ENCODE assay signal across 28 mouse cellular contexts in genomic region chr7:79468994-79469393, GRCm38 (mm10). TPM values are rescaled to one million over a fixed set of nuclear protein-coding genes. Genes with fewer than 3 reads are reported as not detected.
DNase-seq lines count a peak whose midpoint lies in the region; ATAC-seq and TF ChIP-seq lines count a peak whose summit lies in the region.
"Had no signal": no experiment of that assay in that cellular context is flagged by ENCODE, and none has a peak within 500 bp of the region (broad histone marks: within the 10 kb centered on the region; RNA-seq: fewer than 3 reads in every experiment).

No protein-coding gene starts in this region.

- peak; percentile 20 for DNase-seq in embryo, embryonic 10 days (ENCODE audit: low spot score)
- no peak for DNase-seq in embryo, embryonic 11 days
- no peak for DNase-seq in hindbrain, embryonic 10.5 days (ENCODE audit: low spot score)
- DNase-seq in midbrain, embryonic 11.5 days (ENCODE audit: low spot score, missing footprints), result peak; percentile 72
- no peak for DNase-seq in midbrain, postnatal 0 days (ENCODE audit: low spot score)
- no peak for DNase-seq in kidney, postnatal 10 days
- no peak for DNase-seq in cerebellum, postnatal 25 days
- DNase-seq: adrenal gland, postnatal 25 days; cerebellum, adult 11-12 months; cerebellum, adult 9-11 months; gastrocnemius, adult 2 months; gastrocnemius, postnatal 36 days; heart, adult 2 months; kidney, adult 8-10 months; layer of hippocampus, adult 9-11 months; right cerebral cortex, postnatal 4 days; thymus, adult 2 months; thymus, postnatal 36 days had no signal

- no peak for ATAC-seq in hindbrain, embryonic 12.5 days (ENCODE audit: low FRiP score)
- ATAC-seq in midbrain, embryonic 11.5 days (ENCODE audit: low FRiP score), result no peak
- ATAC-seq in midbrain, postnatal 0 days (ENCODE audit: low FRiP score), result no peak
- ATAC-seq: forebrain, embryonic 16.5 days; intestine, embryonic 16.5 days had no signal

- peaks cover 9% of the 10 kb centered on the region for H3K36me3 ChIP-seq in hindbrain, embryonic 10.5 days
- no peaks in the 10 kb centered on the region for H3K36me3 ChIP-seq in hindbrain, embryonic 12.5 days
- no peaks in the 10 kb centered on the region for H3K36me3 ChIP-seq in midbrain, embryonic 11.5 days (ENCODE audit: control insufficient read depth, insufficient read depth, low read length)
- no peaks in the 10 kb centered on the region for H3K36me3 ChIP-seq in midbrain, postnatal 0 days (ENCODE audit: insufficient read depth, low read length)
- H3K36me3 ChIP-seq: embryonic facial prominence, embryonic 12.5 days; hindbrain, embryonic 13.5 days; midbrain, embryonic 12.5 days; neural tube, embryonic 13.5 days had no signal

- no peak overlapping the region for H3K9ac ChIP-seq in hindbrain, embryonic 12.5 days
- no peak overlapping the region for H3K9ac ChIP-seq in midbrain, embryonic 11.5 days (ENCODE audit: low read length)
- no peak overlapping the region for H3K9ac ChIP-seq in midbrain, postnatal 0 days (replicated peaks; ENCODE audit: low read length, poor library complexity, severe bottlenecking)
- H3K9ac ChIP-seq: embryonic facial prominence, embryonic 12.5 days; hindbrain, embryonic 13.5 days; limb, embryonic 12.5 days; midbrain, embryonic 12.5 days; neural tube, embryonic 13.5 days had no signal

- no peak overlapping the region for H3K4me2 ChIP-seq in hindbrain, embryonic 12.5 days (replicated peaks)
- H3K4me2 ChIP-seq in midbrain, embryonic 11.5 days, result no peak overlapping the region
- no peak overlapping the region for H3K4me2 ChIP-seq in midbrain, postnatal 0 days (ENCODE audit: low read depth, low read length, poor library complexity, severe bottlenecking)
- H3K4me2 ChIP-seq: embryonic facial prominence, embryonic 12.5 days; hindbrain, embryonic 13.5 days; limb, embryonic 12.5 days; midbrain, embryonic 12.5 days; neural tube, embryonic 13.5 days had no signal

- H3K27me3 ChIP-seq in hindbrain, embryonic 10.5 days (ENCODE audit: insufficient read depth, poor library complexity, severe bottlenecking), result peaks cover 27% of the 10 kb centered on the region
- peaks cover 16% of the 10 kb centered on the region for H3K27me3 ChIP-seq in hindbrain, embryonic 12.5 days
- peaks cover 12% of the 10 kb centered on the region; the same call in 1 of the 2 replicates for H3K27me3 ChIP-seq in midbrain, embryonic 11.5 days (ENCODE audit: control insufficient read depth, insufficient read depth, low read length)
- H3K27me3 ChIP-seq in midbrain, postnatal 0 days (ENCODE audit: insufficient read depth, low read length), result no peaks in the 10 kb centered on the region

- 32% methylated on average over 8 of the region's 8 CpGs for WGBS in hindbrain, embryonic 10.5 days
- WGBS in hindbrain, embryonic 12.5 days, result 51% methylated on average over 8 of the region's 8 CpGs
- WGBS in midbrain, embryonic 11.5 days, result 38% methylated on average over 8 of the region's 8 CpGs
- WGBS in midbrain, postnatal 0 days, result 55% methylated on average over 8 of the region's 8 CpGs

- 0 out of 2 replicates have a peak overlapping the region, but pooled peaks have one; percentile 4 for H3K27ac ChIP-seq in hindbrain, embryonic 10.5 days
- H3K27ac ChIP-seq in hindbrain, embryonic 12.5 days, result no peak overlapping the region
- H3K27ac ChIP-seq in midbrain, embryonic 11.5 days (ENCODE audit: low read depth, low read length), result no peak overlapping the region
- H3K27ac ChIP-seq in midbrain, postnatal 0 days (ENCODE audit: low read depth, low read length), result no peak overlapping the region
- H3K27ac ChIP-seq: embryonic facial prominence, embryonic 12.5 days; gastrocnemius, adult 2 months; heart, adult 2 months; hindbrain, embryonic 13.5 days; kidney, postnatal 0 days; limb, embryonic 12.5 days; macrophage; midbrain, embryonic 12.5 days; neural tube, embryonic 13.5 days had no signal

- TF ChIP-seq CTCF in midbrain, postnatal 0 days (IDR thresholded peaks at IDR 0.05), result no peak

- H3K4me1 ChIP-seq in hindbrain, embryonic 10.5 days (replicated peaks), result peaks cover 52% of the 10 kb centered on the region
- H3K4me1 ChIP-seq in hindbrain, embryonic 12.5 days, result peaks cover 29% of the 10 kb centered on the region
- peaks cover 20% of the 10 kb centered on the region for H3K4me1 ChIP-seq in midbrain, embryonic 11.5 days (ENCODE audit: control insufficient read depth, insufficient read depth, low read length)
- H3K4me1 ChIP-seq in midbrain, postnatal 0 days (ENCODE audit: insufficient read depth, low read length), result peaks cover 10% of the 10 kb centered on the region; the same call in 1 of the 2 replicates

- H3K9me3 ChIP-seq in hindbrain, embryonic 10.5 days, result no peaks in the 10 kb centered on the region
- H3K9me3 ChIP-seq in hindbrain, embryonic 12.5 days (replicated peaks), result no peaks in the 10 kb centered on the region
- no peaks in the 10 kb centered on the region for H3K9me3 ChIP-seq in midbrain, embryonic 11.5 days (ENCODE audit: control insufficient read depth, low read length)
- H3K9me3 ChIP-seq in midbrain, postnatal 0 days (ENCODE audit: low read length), result no peaks in the 10 kb centered on the region
- H3K9me3 ChIP-seq: embryonic facial prominence, embryonic 12.5 days; hindbrain, embryonic 13.5 days; limb, embryonic 12.5 days; midbrain, embryonic 12.5 days; neural tube, embryonic 13.5 days had no signal

- no peak overlapping the region for H3K4me3 ChIP-seq in hindbrain, embryonic 10.5 days
- H3K4me3 ChIP-seq in hindbrain, embryonic 12.5 days, result no peak overlapping the region
- H3K4me3 ChIP-seq in midbrain, embryonic 11.5 days (ENCODE audit: low read depth, low read length), result no peak overlapping the region
- no peak overlapping the region for H3K4me3 ChIP-seq in midbrain, postnatal 0 days (ENCODE audit: low read depth, low read length)
- H3K4me3 ChIP-seq: embryonic facial prominence, embryonic 12.5 days; gastrocnemius, adult 2 months; heart, adult 2 months; hindbrain, embryonic 13.5 days; limb, embryonic 12.5 days; midbrain, embryonic 12.5 days; neural tube, embryonic 13.5 days had no signal

RNA-seq across cellular contexts. Expression of gene Polg, which starts 2.8 kb away (rescaled TPM):
- 38.5 and 43.0 TPM in 2 replicates for polyA plus RNA-seq in hindbrain, embryonic 10.5 days (2016; fragmentation: Nextera tagmentation; extraction: Ambion mirVana)
- 40.1 and 42.0 TPM in 2 replicates for polyA plus RNA-seq in hindbrain, embryonic 12.5 days (2016; fragmentation: Nextera tagmentation; extraction: Ambion mirVana)
- polyA plus RNA-seq in midbrain, embryonic 11.5 days (2014; fragmentation: Nextera tagmentation; extraction: Ambion mirVana), result 24.0 and 26.7 TPM in 2 replicates
- total RNA-seq in midbrain, postnatal 0 days (2014; rRNA removed), result 46.5 and 49.4 TPM in 2 replicates
- 16.9 and 18.6 TPM in 2 replicates for polyA plus RNA-seq in midbrain, postnatal 0 days (2015; fragmentation: Nextera tagmentation; extraction: Ambion mirVana)

Comparison
In these comparisons a context has a peak if more than half of its experiments do, and no peak if none do; other contexts are left out.
1. DNase-seq: peak in embryo, embryonic 10 days (single experiment) and midbrain, embryonic 11.5 days (single experiment); none in embryo, embryonic 11 days (single experiment), hindbrain, embryonic 10.5 days (single experiment), midbrain, postnatal 0 days (single experiment), kidney, postnatal 10 days (single experiment) and cerebellum, postnatal 25 days (0 of 2).